Mouse (Mus musculus) granulocyte monocyte progenitor cell, adult 5-6 weeks (primary cell): Measurements from ENCODE around the gene Tspan4. TPM values are rescaled to one million over a fixed set of nuclear protein-coding genes. Genes with fewer than 3 reads are reported as not detected.

Source experiments
- ATAC-seq: replicated peaks from 2 replicates; pipeline ENCODE4 v1.8.0; 2016; ENCODE audit warnings: mild to moderate bottlenecking, moderate TSS enrichment, inconsistent platforms; ENCODE audit not compliant: poor library complexity, severe bottlenecking
- total RNA-seq, 2 experiments: library from RNA; stranded (forward) in 1 of 2; stranded (reverse) in 1 of 2; fragments of 200-712, 200-1000 nt in 1 of 2; fragments of >200 nt in 1 of 2; fragmentation: Nextera tagmentation in 1 of 2; gene quantifications; 2 replicates each; pipeline ENCODE4 v1.2.3; 2014 to 2017

Gene Tspan4
- total RNA-seq, 2 experiments from 2014 or later: 42.6 to 50.4 TPM

- no peak for ATAC-seq
Observed at GRCm38 (mm10) chr7:141472763-141473162, 2.3 kb upstream of the Tspan4 start.

DNA sequence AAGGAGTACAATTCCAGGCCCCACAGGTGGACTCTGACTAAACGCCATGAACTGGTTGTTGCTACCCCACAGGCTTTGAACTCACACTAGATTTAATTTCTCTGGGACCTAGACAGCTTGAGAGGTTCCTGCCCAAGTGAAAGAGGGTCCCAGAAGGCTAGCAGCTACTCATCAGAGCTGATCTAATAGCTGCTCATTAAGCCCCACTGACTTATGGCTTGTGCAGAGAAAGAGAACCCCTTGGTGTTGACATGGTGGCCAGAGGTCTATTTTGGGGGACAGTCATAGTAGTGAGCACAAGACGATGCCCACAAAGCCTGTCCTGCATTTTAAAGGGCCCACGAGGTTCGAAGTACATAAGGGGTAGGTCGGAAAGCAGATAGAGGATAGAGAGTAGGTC lies 880 bp upstream of the Tspan4 start:
- ATAC-seq: no peak

DNA sequence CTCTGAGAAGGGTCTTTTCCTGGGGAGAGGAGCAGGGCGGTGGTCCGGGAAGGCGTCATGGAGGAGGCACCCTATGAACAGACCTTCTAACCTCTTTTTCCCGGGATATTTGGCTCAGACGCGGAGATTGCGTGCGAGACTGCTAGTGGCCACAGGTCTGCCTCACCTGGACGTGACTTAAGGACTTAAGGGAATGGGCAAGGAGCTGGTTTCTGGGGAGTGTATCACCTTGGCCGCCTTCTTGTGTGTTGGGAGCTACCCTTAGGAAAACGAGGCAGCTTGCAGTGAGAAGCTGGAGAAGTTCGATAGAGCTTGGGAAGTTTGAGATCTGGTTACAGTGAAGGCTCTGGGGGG lies 742 bp downstream of the Tspan4 start:
- ATAC-seq: no peak

- peak; percentile 53 for ATAC-seq
Observed at GRCm38 (mm10) chr7:141476226-141476980, 1.4 kb downstream of the Tspan4 start.

- no peak for ATAC-seq
Observed at GRCm38 (mm10) chr7:141476981-141477370, 1.9 kb downstream of the Tspan4 start.

GRCm38 (mm10) chr7:141477578-141478269 lies 2.7 kb downstream of the Tspan4 start:
- ATAC-seq: no peak

- ATAC-seq: no peak
Observed at GRCm38 (mm10) chr7:141478270-141478748, 3.3 kb downstream of the Tspan4 start.

GRCm38 (mm10) chr7:141480842-141481497 lies 5.9 kb downstream of the Tspan4 start:
- ATAC-seq: peak; percentile 77

GRCm38 (mm10) chr7:141481498-141482401 lies 6.7 kb downstream of the Tspan4 start:
- ATAC-seq: peak; percentile 23

DNA sequence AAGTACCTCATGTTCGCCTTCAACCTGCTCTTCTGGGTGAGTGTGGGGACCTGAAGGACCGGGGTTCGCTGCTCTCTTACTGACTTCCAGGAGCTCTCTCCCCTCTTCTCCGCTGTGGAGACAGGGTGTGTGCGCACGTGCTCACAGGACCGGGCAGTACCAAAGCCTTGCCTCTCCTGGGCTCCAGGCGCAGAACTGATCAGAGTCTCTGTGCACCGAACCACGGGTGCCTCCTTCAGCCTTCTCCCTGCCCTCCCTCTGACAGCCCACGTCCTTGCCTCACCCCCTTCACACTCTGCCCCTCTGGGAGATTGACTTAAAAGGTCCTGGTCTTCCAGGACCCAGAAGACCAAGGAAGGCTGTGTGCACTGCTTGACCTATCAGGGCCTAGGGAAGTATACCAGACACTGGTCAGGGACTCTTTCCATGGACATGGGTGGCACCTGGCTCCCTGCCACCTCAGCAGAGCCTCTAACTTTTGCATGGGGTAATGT lies 7.5 kb downstream of the Tspan4 start:
- no peak for ATAC-seq

- no peak for ATAC-seq
Observed at GRCm38 (mm10) chr7:141483114-141483653, 8.1 kb downstream of the Tspan4 start.

- ATAC-seq: no peak
Observed at GRCm38 (mm10) chr7:141484186-141485120, 9.4 kb downstream of the Tspan4 start.

DNA sequence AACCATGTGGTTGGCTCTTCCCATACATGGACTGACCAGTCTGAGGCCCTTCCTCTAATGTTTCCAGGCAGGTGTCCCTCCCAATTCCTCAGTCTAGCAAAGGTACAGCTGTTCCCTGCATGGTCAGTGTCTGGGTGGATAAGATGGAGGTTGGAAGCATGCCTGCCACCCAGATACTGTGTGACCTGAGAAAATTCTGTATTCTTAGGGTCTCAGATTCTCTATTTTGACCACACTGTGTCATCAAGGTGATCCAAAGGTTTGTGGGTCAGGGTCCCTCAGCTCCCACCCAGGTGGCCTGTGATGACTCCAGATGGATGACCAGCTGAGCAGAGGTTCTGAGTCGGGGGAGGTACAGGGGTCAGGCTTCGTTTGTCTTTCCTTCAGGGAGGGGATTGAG lies 10.1 kb downstream of the Tspan4 start:
- no peak for ATAC-seq

GRCm38 (mm10) chr7:141485606-141486005 lies 10.6 kb downstream of the Tspan4 start:
- ATAC-seq: no peak

GRCm38 (mm10) chr7:141486239-141486638 lies 11.2 kb downstream of the Tspan4 start:
- ATAC-seq: no peak

GRCm38 (mm10) chr7:141487141-141487540 lies 12.1 kb downstream of the Tspan4 start:
- no peak for ATAC-seq

- ATAC-seq: no peak; the same call in 1 of the 2 replicates
Observed at GRCm38 (mm10) chr7:141491151-141491550, 16.1 kb downstream of the Tspan4 start.

DNA sequence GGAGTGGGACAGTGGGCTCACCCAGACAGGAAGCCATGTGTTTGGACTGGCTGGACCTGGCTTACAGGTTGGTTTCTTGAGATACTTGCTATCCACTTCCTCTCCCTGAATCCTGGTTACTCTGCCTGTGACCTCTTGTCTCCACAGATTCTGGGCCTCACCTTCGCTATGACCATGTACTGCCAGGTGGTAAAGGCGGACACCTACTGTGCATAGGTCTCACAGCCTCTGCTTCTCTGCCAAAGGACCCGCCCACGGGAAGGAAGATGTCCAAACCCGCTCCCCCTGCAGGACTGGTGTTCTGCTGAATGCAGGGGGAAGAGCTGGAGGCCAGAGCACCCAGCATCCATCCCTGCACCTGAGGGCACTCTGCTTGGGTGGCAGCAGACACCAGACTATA lies 17.7 kb downstream of the Tspan4 start:
- no peak for ATAC-seq

DNA sequence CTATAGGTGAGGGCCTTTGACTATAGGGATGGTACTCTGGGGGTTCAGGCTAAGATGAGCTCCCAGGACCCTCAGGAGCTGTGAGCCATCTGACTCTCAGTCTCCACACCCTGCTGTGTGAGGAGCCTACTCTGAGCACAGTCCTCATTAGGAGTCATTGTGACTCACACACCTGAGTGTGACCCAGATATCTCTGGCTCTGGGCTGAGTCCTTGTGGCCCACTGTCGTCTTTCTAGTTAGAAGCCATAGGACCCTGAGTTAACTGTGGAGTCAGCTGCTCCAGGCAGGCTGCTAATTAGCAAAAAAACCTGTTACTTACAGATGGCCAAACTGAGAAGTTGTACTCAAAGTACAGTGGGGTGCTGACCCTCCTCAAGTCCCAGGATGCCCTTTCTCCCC lies 18.7 kb downstream of the Tspan4 start:
- no peak for ATAC-seq
